Mouse (Mus musculus): ENCODE results near the gene Nav2.

Nav2 gene

GRCm38 (mm10) chr7:49175784-49176409 is 267.4 kb downstream of the Nav2 start:
- peak; percentile 59 for DNase-seq

- DNase-seq: no peak
Observed at GRCm38 (mm10) chr7:49176590-49177201, 268.2 kb downstream of the Nav2 start.

GRCm38 (mm10) chr7:49178217-49178616 is 269.7 kb downstream of the Nav2 start:
- no peak for DNase-seq

GRCm38 (mm10) chr7:49181010-49181409 is 272.5 kb downstream of the Nav2 start:
- no peak for DNase-seq

GRCm38 (mm10) chr7:49182427-49182826 is 273.9 kb downstream of the Nav2 start:
- DNase-seq: peak; percentile 48

GRCm38 (mm10) chr7:49183696-49184095 is 275.2 kb downstream of the Nav2 start:
- peak; percentile 53 for DNase-seq

- DNase-seq: no peak
Observed at GRCm38 (mm10) chr7:49185991-49186390, 277.5 kb downstream of the Nav2 start.

GRCm38 (mm10) chr7:49189364-49189763 is 280.8 kb downstream of the Nav2 start:
- DNase-seq: no peak

- DNase-seq: peak; percentile 76
Observed at GRCm38 (mm10) chr7:49190231-49190985, 281.9 kb downstream of the Nav2 start.

- no peak for DNase-seq
Observed at GRCm38 (mm10) chr7:49191081-49191678, 282.7 kb downstream of the Nav2 start.

- no peak for DNase-seq
Observed at GRCm38 (mm10) chr7:49192061-49192695, 283.7 kb downstream of the Nav2 start.

- DNase-seq: no peak
Observed at GRCm38 (mm10) chr7:49195711-49196147, 287.2 kb downstream of the Nav2 start.

- DNase-seq: no peak
Observed at GRCm38 (mm10) chr7:49199366-49199765, 290.9 kb downstream of the Nav2 start.

GRCm38 (mm10) chr7:49200270-49200669 is 291.8 kb downstream of the Nav2 start:
- DNase-seq: no peak

- no peak for DNase-seq
Observed at GRCm38 (mm10) chr7:49202971-49203370, 294.5 kb downstream of the Nav2 start.

GRCm38 (mm10) chr7:49204856-49205255 is 296.3 kb downstream of the Nav2 start:
- peak; percentile 55 for DNase-seq

GRCm38 (mm10) chr7:49205551-49205950 is 297.0 kb downstream of the Nav2 start:
- DNase-seq: no peak

GRCm38 (mm10) chr7:49206775-49207676 is 298.5 kb downstream of the Nav2 start:
- no peak for DNase-seq

- no peak for DNase-seq
Observed at GRCm38 (mm10) chr7:49209526-49209925, 301.0 kb downstream of the Nav2 start.

GRCm38 (mm10) chr7:49210721-49211120 is 302.2 kb downstream of the Nav2 start:
- no peak for DNase-seq

GRCm38 (mm10) chr7:49213011-49213410 is 304.5 kb downstream of the Nav2 start:
- DNase-seq: peak; percentile 44

GRCm38 (mm10) chr7:49217786-49218185 is 309.3 kb downstream of the Nav2 start:
- no peak for DNase-seq

All from cerebellum, adult 8-10 months (tissue).